Mouse (Mus musculus): Measurements from ENCODE around the gene Vamp1. TPM values are rescaled to one million over a fixed set of nuclear protein-coding genes. Genes with fewer than 3 reads are reported as not detected.

Vamp1 gene
- polyA plus RNA-seq, 1 experiment, result 0.69 TPM

DNA sequence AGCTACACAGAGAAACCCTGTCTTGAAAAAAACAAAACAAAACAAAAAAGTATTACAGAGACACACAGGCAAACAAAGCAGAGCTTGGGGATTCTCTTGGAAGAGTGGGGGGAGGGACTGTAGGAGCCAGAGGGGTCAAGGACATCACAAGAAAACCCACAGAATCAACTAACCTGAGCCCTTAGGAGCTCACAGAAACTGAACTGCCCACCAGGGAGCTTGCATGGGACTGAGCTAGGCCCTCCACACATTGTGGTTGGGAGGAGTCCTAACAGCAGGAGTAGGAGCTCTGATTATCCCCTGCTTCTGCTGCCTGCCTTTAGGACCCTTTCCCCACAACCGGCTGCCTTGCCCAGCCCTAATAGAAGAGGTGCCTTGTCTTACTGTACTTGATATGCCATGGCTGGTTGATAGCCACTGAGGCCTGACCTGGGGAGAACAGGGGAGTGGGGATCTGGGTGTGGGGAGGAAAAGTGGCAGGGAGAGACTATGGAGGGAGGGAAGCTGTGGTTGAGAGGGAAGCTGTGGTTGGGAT, 19.7 kb upstream of the Vamp1 start:
- Histone ChIP-seq H3K79me3 (ENCODE audit: low read depth) (peaks cover 22% of the 10 kb centered on the region), H3K27me3 (ENCODE audit: control insufficient read depth, insufficient read depth, insufficient read length) (no peaks in the 10 kb centered on the region), H3K4me3 (ENCODE audit: insufficient read depth, poor library complexity, severe bottlenecking) (no peak overlapping the region), H3ac (ENCODE audit: control insufficient read depth, insufficient read length, low read depth) (no peak overlapping the region), H3K36me3 (ENCODE audit: control insufficient read depth, insufficient read depth) (peaks cover 34% of the 10 kb centered on the region), H3K79me2 (ENCODE audit: control insufficient read depth, insufficient read depth) (peaks cover 36% of the 10 kb centered on the region)
- TF ChIP-seq MYOD1 (IDR thresholded peaks at IDR 0.05; ENCODE audit: control insufficient read depth, insufficient read length, low read depth), result no peak
- TF ChIP-seq CTCF (IDR thresholded peaks at IDR 0.05; ENCODE audit: control insufficient read depth, insufficient read depth, insufficient read length), result no peak
- no peak for TF ChIP-seq CEBPB (IDR thresholded peaks at IDR 0.05; ENCODE audit: low read depth)
- no peak for TF ChIP-seq FOSL1 (IDR thresholded peaks at IDR 0.05; ENCODE audit: insufficient read depth, low read length, poor library complexity, severe bottlenecking)
- TF ChIP-seq MYOG (IDR thresholded peaks at IDR 0.05; ENCODE audit: control insufficient read depth, extremely low read depth, insufficient read length), result no peak
- TF ChIP-seq USF1 (IDR thresholded peaks at IDR 0.05; ENCODE audit: low read depth), result no peak
- no peak for TF ChIP-seq MAX (IDR thresholded peaks at IDR 0.05)

DNA sequence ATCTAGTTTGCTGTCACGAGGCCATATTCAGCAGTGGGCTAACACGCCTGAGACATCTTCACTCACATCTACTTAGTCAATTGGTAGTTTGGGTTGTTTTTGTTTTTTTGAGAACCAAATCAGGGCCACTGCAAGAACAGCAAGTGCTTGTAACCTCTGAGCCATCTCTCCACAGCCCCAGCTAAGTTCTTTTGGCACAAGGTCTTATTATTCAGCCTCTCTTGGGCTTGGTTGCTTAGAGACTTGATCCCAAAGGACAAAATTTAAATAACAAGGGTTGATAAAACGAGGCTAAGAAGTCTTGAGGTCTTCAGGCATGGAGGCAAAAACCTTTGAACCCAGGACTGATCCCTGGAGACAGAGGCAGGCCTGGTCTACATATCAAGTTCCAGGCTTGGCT, 19.1 kb upstream of the Vamp1 start:
- peaks cover 30% of the 10 kb centered on the region for H3K79me2 ChIP-seq (ENCODE audit: control insufficient read depth, insufficient read depth)
- H3K27me3 ChIP-seq (ENCODE audit: control insufficient read depth, insufficient read depth, insufficient read length), result no peaks in the 10 kb centered on the region
- H3ac ChIP-seq (ENCODE audit: control insufficient read depth, insufficient read length, low read depth), result no peak overlapping the region
- H3K36me3 ChIP-seq (ENCODE audit: control insufficient read depth, insufficient read depth), result peaks cover 34% of the 10 kb centered on the region
- H3K79me3 ChIP-seq (ENCODE audit: low read depth), result peaks cover 19% of the 10 kb centered on the region
- no peak overlapping the region for H3K4me3 ChIP-seq (ENCODE audit: insufficient read depth, poor library complexity, severe bottlenecking)
- TF ChIP-seq MYOD1 (IDR thresholded peaks at IDR 0.05; ENCODE audit: control insufficient read depth, insufficient read length, low read depth) (no peak), MYOG (IDR thresholded peaks at IDR 0.05; ENCODE audit: control insufficient read depth, extremely low read depth, insufficient read length) (no peak), CTCF (IDR thresholded peaks at IDR 0.05; ENCODE audit: control insufficient read depth, insufficient read depth, insufficient read length) (no peak), FOSL1 (IDR thresholded peaks at IDR 0.05; ENCODE audit: insufficient read depth, low read length, poor library complexity, severe bottlenecking) (no peak), MAX (IDR thresholded peaks at IDR 0.05) (no peak), CEBPB (IDR thresholded peaks at IDR 0.05; ENCODE audit: low read depth) (no peak), USF1 (IDR thresholded peaks at IDR 0.05; ENCODE audit: low read depth) (no peak)

DNA sequence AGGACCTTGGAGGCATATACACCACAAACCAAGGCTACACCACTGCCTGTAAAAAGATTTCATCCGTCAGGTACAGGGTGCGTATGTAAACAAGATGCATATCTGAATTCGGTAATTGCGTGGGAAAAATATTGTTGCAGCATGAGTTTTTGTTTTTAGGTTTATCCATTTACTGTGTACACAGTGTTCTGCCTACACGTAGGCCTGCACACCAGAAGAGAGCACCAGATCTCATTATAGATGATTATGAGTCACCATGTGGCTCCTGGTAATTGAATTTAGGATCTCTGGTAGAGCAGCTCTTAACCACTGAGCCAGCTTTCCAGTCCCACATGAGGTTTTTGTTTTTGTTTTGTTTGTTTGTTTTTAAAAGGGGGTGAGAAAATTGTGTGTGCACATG, 18.2 kb upstream of the Vamp1 start:
- TF ChIP-seq FOSL1 (IDR thresholded peaks at IDR 0.05; ENCODE audit: insufficient read depth, low read length, poor library complexity, severe bottlenecking), result no peak
- TF ChIP-seq MYOG (IDR thresholded peaks at IDR 0.05; ENCODE audit: control insufficient read depth, extremely low read depth, insufficient read length), result no peak
- TF ChIP-seq MYOD1 (IDR thresholded peaks at IDR 0.05; ENCODE audit: control insufficient read depth, insufficient read length, low read depth), result no peak

GRCm38 (mm10) chr6:125210436-125210835, 4.9 kb upstream of the Vamp1 start:
- peaks cover 13% of the 10 kb centered on the region for H3K27me3 ChIP-seq (ENCODE audit: control insufficient read depth, insufficient read depth, insufficient read length)
- TF ChIP-seq MYOG (IDR thresholded peaks at IDR 0.05; ENCODE audit: control insufficient read depth, extremely low read depth, insufficient read length) (no peak), USF1 (IDR thresholded peaks at IDR 0.05; ENCODE audit: low read depth) (no peak), CEBPB (IDR thresholded peaks at IDR 0.05; ENCODE audit: low read depth) (no peak), CTCF (IDR thresholded peaks at IDR 0.05; ENCODE audit: control insufficient read depth, insufficient read depth, insufficient read length) (no peak), FOSL1 (IDR thresholded peaks at IDR 0.05; ENCODE audit: insufficient read depth, low read length, poor library complexity, severe bottlenecking) (no peak), MAX (IDR thresholded peaks at IDR 0.05) (no peak), MYOD1 (IDR thresholded peaks at IDR 0.05; ENCODE audit: control insufficient read depth, insufficient read length, low read depth) (no peak)

More for the DNA sequence above, 18.2 kb upstream of the Vamp1 start:
- no peak overlapping the region for H3ac ChIP-seq (ENCODE audit: control insufficient read depth, insufficient read length, low read depth)
- peaks cover 34% of the 10 kb centered on the region for H3K36me3 ChIP-seq (ENCODE audit: control insufficient read depth, insufficient read depth)
- peaks cover 19% of the 10 kb centered on the region for H3K79me3 ChIP-seq (ENCODE audit: low read depth)
- H3K79me2 ChIP-seq (ENCODE audit: control insufficient read depth, insufficient read depth), result peaks cover 27% of the 10 kb centered on the region
- no peak overlapping the region for H3K4me3 ChIP-seq (ENCODE audit: insufficient read depth, poor library complexity, severe bottlenecking)
- H3K27me3 ChIP-seq (ENCODE audit: control insufficient read depth, insufficient read depth, insufficient read length), result no peaks in the 10 kb centered on the region

DNA sequence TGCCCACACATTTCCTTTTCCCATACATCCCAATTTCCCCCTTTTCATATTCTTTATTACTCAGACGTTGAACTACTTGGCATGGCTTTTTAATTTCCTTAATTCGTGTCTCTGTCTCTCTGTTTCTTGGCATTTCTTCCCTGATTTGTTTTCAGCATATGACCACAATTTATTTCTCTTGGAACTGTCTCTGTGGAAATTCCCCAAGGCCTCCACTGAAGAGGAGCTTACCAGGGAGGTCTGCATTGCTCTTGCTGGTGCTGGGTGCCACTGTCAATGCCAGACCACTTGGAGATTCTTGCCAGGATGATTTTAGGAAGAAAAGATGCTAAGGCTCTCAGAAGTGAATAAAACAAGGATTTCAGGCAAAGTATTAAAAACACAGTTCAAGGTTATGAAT, 2.7 kb upstream of the Vamp1 start:
- Histone ChIP-seq H3K4me3 (ENCODE audit: insufficient read depth, poor library complexity, severe bottlenecking) (no peak overlapping the region), H3K36me3 (ENCODE audit: control insufficient read depth, insufficient read depth) (no peaks in the 10 kb centered on the region), H3K79me2 (ENCODE audit: control insufficient read depth, insufficient read depth) (no peaks in the 10 kb centered on the region), H3K27me3 (ENCODE audit: control insufficient read depth, insufficient read depth, insufficient read length) (peaks cover 13% of the 10 kb centered on the region), H3ac (ENCODE audit: control insufficient read depth, insufficient read length, low read depth) (no peak overlapping the region), H3K79me3 (ENCODE audit: low read depth) (no peaks in the 10 kb centered on the region)
- TF ChIP-seq MYOG (IDR thresholded peaks at IDR 0.05; ENCODE audit: control insufficient read depth, extremely low read depth, insufficient read length) (no peak), CEBPB (IDR thresholded peaks at IDR 0.05; ENCODE audit: low read depth) (no peak), MYOD1 (IDR thresholded peaks at IDR 0.05; ENCODE audit: control insufficient read depth, insufficient read length, low read depth) (no peak), FOSL1 (IDR thresholded peaks at IDR 0.05; ENCODE audit: insufficient read depth, low read length, poor library complexity, severe bottlenecking) (no peak), CTCF (IDR thresholded peaks at IDR 0.05; ENCODE audit: control insufficient read depth, insufficient read depth, insufficient read length) (no peak), USF1 (IDR thresholded peaks at IDR 0.05; ENCODE audit: low read depth) (no peak), MAX (IDR thresholded peaks at IDR 0.05) (no peak)

More at GRCm38 (mm10) chr6:125210436-125210835, 4.9 kb upstream of the Vamp1 start:
- H3K36me3 ChIP-seq (ENCODE audit: control insufficient read depth, insufficient read depth), result no peaks in the 10 kb centered on the region
- no peaks in the 10 kb centered on the region for H3K79me2 ChIP-seq (ENCODE audit: control insufficient read depth, insufficient read depth)
- H3ac ChIP-seq (ENCODE audit: control insufficient read depth, insufficient read length, low read depth), result no peak overlapping the region
- H3K79me3 ChIP-seq (ENCODE audit: low read depth), result no peaks in the 10 kb centered on the region
- no peak overlapping the region for H3K4me3 ChIP-seq (ENCODE audit: insufficient read depth, poor library complexity, severe bottlenecking)

- no peak for TF ChIP-seq MYOG (IDR thresholded peaks at IDR 0.05; ENCODE audit: control insufficient read depth, extremely low read depth, insufficient read length)
- no peak for TF ChIP-seq FOSL1 (IDR thresholded peaks at IDR 0.05; ENCODE audit: insufficient read depth, low read length, poor library complexity, severe bottlenecking)
- TF ChIP-seq MAX (IDR thresholded peaks at IDR 0.05), result no peak
- no peak for TF ChIP-seq MYOD1 (IDR thresholded peaks at IDR 0.05; ENCODE audit: control insufficient read depth, insufficient read length, low read depth)
- no peak for TF ChIP-seq CEBPB (IDR thresholded peaks at IDR 0.05; ENCODE audit: low read depth)
- TF ChIP-seq USF1 (IDR thresholded peaks at IDR 0.05; ENCODE audit: low read depth), result no peak
- TF ChIP-seq CTCF (IDR thresholded peaks at IDR 0.05; ENCODE audit: control insufficient read depth, insufficient read depth, insufficient read length), result no peak
- H3K4me3 ChIP-seq (ENCODE audit: insufficient read depth, poor library complexity, severe bottlenecking), result no peak overlapping the region
- H3K27me3 ChIP-seq (ENCODE audit: control insufficient read depth, insufficient read depth, insufficient read length), result peaks cover 13% of the 10 kb centered on the region
- no peaks in the 10 kb centered on the region for H3K36me3 ChIP-seq (ENCODE audit: control insufficient read depth, insufficient read depth)
- H3K79me3 ChIP-seq (ENCODE audit: low read depth), result no peaks in the 10 kb centered on the region
- H3ac ChIP-seq (ENCODE audit: control insufficient read depth, insufficient read length, low read depth), result no peak overlapping the region
- H3K79me2 ChIP-seq (ENCODE audit: control insufficient read depth, insufficient read depth), result no peaks in the 10 kb centered on the region
Observed at GRCm38 (mm10) chr6:125213129-125213528, 2.2 kb upstream of the Vamp1 start.
